Mouse (Mus musculus): ENCODE results near the gene Dnah17. TPM values are rescaled to one million over a fixed set of nuclear protein-coding genes. Genes with fewer than 3 reads are reported as not detected.

The Dnah17 gene
- total and polyA plus RNA-seq, 3 experiments = 0.08 to 0.26 (median 0.11) TPM

DNA sequence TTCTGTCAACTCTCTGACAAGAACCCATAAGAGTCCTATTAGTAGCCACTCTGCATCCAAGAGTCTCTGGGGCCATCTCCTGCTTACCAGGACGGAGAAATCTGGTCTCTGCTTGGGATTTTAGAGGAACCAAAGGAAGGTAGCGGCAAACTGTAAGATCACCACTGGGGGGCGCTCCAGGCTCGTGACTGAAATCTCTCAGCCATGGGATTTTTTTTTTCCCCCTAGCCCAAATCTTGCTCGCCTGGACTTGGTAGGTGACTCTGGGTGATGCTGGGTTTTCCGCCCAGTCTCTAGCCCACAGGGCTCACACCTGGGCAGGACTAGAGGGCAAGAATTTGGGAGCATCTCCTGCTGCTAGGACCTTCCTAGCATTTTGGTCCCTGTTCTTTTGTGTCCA, 46.6 kb downstream of the Dnah17 start:
- intact Hi-C loops (cut with DNase I) = loop anchor here (1.0 to 5.0 kb wide), 3 partner anchors 136 to 295 kb away; no protein-coding TSS in a partner anchor
- Histone ChIP-seq H3K4me3 (no peak overlapping the region), H3K27me3 (ENCODE audit: control insufficient read depth, insufficient read depth, low read length) (no peaks in the 10 kb centered on the region), H3K4me1 (ENCODE audit: control insufficient read depth, insufficient read depth, low read length) (no peaks in the 10 kb centered on the region; the same call in 1 of the 2 replicates), H3K27ac (no peak overlapping the region), H3K79me2 (replicated peaks; ENCODE audit: control insufficient read depth, insufficient read depth, low read length) (no peaks in the 10 kb centered on the region), H3K36me3 (ENCODE audit: control insufficient read depth, insufficient read depth, low read length) (no peaks in the 10 kb centered on the region), H3K9ac (ENCODE audit: low read depth, low read length) (no peak overlapping the region)
- DNase-seq = peak; percentile 47 to 77
- WGBS = 8% methylated on average over 6 of the region's 6 CpGs
- TF ChIP-seq CTCF (IDR thresholded peaks at IDR 0.05) (peak; percentile 82), EP300 (IDR thresholded peaks at IDR 0.05; ENCODE audit: insufficient read depth, low read depth, low read length) (0 out of 2 replicates have a peak, but pooled peaks have one; percentile 28), POLR2A (IDR thresholded peaks at IDR 0.05; ENCODE audit: insufficient read depth, low read depth, low read length) (no peak)

DNA sequence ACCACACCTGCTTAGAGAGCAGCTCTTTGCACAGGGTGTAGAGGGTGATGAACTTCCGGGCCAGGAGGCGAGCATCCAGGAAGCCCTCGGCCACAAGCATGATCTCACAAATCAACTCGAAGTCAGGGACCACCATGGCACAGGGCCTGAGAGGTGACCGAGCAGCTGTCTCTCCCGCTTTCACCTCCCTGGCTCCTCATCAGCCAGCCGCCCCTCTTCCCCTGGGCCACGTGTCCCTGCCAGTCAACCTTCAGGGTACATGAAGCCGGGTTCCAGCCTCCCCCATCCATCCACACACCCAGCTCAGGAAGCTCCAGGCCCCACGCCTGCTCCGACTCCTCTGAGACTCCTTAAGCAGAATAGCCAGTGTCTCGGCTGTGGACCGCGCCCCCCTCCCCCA, 48.1 kb downstream of the Dnah17 start:
- WGBS = 78% methylated on average over 14 of the region's 14 CpGs
- Histone ChIP-seq H3K4me3 (no peak overlapping the region), H3K4me1 (ENCODE audit: control insufficient read depth, insufficient read depth, low read length) (no peaks in the 10 kb centered on the region; the same call in 1 of the 2 replicates), H3K79me2 (replicated peaks; ENCODE audit: control insufficient read depth, insufficient read depth, low read length) (no peaks in the 10 kb centered on the region), H3K9ac (ENCODE audit: low read depth, low read length) (no peak overlapping the region), H3K27ac (no peak overlapping the region), H3K27me3 (ENCODE audit: control insufficient read depth, insufficient read depth, low read length) (no peaks in the 10 kb centered on the region), H3K36me3 (ENCODE audit: control insufficient read depth, insufficient read depth, low read length) (no peaks in the 10 kb centered on the region)
- TF ChIP-seq CTCF (IDR thresholded peaks at IDR 0.05) (no peak), POLR2A (IDR thresholded peaks at IDR 0.05; ENCODE audit: insufficient read depth, low read depth, low read length) (no peak), EP300 (IDR thresholded peaks at IDR 0.05; ENCODE audit: insufficient read depth, low read depth, low read length) (no peak)
- DNase-seq = no peak
- intact Hi-C loops (cut with DNase I) = loop anchor here (2.0 to 5.0 kb wide), 2 partner anchors 185 to 297 kb away; no protein-coding TSS in a partner anchor

DNA sequence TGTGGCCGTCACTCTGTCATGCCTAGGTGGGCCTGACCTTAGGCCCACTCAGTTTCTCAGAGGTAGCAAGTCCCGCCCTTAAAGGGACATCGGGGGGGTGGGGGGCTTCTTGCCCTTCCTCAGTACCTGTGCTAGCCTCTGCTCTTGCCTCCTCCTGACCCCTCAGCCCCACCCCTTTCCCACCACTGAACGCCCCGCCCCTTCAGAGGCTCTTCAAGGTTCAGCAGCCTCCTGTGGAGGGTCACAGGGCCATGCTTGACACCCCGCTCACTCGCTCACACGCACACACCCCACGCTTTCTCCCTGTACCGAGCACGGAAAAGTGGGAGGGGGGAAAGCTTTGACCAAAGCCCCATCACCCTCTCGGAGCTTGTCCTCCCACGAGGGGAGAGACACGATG, 50.7 kb downstream of the Dnah17 start:
- H3K27ac ChIP-seq = no peak overlapping the region
- peaks cover 1% of the 10 kb centered on the region; the same call in 1 of the 2 replicates for H3K4me1 ChIP-seq (ENCODE audit: control insufficient read depth, insufficient read depth, low read length)
- DNase-seq = no peak
- TF ChIP-seq CTCF (IDR thresholded peaks at IDR 0.05) = no peak
- TF ChIP-seq EP300 (IDR thresholded peaks at IDR 0.05; ENCODE audit: insufficient read depth, low read depth, low read length) = no peak
- no peak for TF ChIP-seq POLR2A (IDR thresholded peaks at IDR 0.05; ENCODE audit: insufficient read depth, low read depth, low read length)
- H3K4me3 ChIP-seq = no peak overlapping the region
- intact Hi-C loops (cut with DNase I) = loop anchor here (5.0 kb wide), 1 partner anchor 188 kb away; no protein-coding TSS in a partner anchor
- WGBS = 83% methylated on average over 14 of the region's 14 CpGs
- no peaks in the 10 kb centered on the region for H3K36me3 ChIP-seq (ENCODE audit: control insufficient read depth, insufficient read depth, low read length)
- no peaks in the 10 kb centered on the region for H3K27me3 ChIP-seq (ENCODE audit: control insufficient read depth, insufficient read depth, low read length)
- no peaks in the 10 kb centered on the region for H3K79me2 ChIP-seq (replicated peaks; ENCODE audit: control insufficient read depth, insufficient read depth, low read length)
- H3K9ac ChIP-seq (ENCODE audit: low read depth, low read length) = no peak overlapping the region

DNA sequence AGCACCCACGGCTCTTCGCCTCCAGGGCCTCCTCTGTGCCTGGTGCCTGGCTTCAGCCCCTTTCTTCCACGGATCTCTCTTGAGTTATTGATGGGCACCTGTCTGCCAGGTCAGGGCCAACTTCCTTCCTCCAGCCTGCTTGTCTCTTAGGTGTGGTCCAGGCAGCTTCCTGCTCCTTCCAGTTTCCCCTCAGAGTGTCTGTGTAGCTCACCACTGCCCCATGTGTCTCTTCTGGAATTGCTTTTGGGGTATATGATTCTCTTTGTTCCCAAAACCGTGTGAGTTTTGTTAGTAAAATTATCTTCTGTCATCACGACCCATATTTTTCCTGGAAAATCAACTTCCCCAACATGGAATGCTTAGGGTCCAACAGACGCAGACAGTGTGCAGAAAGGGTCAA, 53.5 kb downstream of the Dnah17 start:
- Histone ChIP-seq H3K27ac (no peak overlapping the region), H3K4me3 (no peak overlapping the region), H3K9ac (ENCODE audit: low read depth, low read length) (no peak overlapping the region), H3K4me1 (ENCODE audit: control insufficient read depth, insufficient read depth, low read length) (0 out of 2 replicates have a peak, but pooled peaks cover 1% of the 10 kb centered on the region), H3K36me3 (ENCODE audit: control insufficient read depth, insufficient read depth, low read length) (no peaks in the 10 kb centered on the region), H3K79me2 (replicated peaks; ENCODE audit: control insufficient read depth, insufficient read depth, low read length) (no peaks in the 10 kb centered on the region), H3K27me3 (ENCODE audit: control insufficient read depth, insufficient read depth, low read length) (no peaks in the 10 kb centered on the region)
- DNase-seq = no peak
- 72% methylated on average over 6 of the region's 6 CpGs for WGBS
- TF ChIP-seq EP300 (IDR thresholded peaks at IDR 0.05; ENCODE audit: insufficient read depth, low read depth, low read length) (no peak), POLR2A (IDR thresholded peaks at IDR 0.05; ENCODE audit: insufficient read depth, low read depth, low read length) (no peak), CTCF (IDR thresholded peaks at IDR 0.05) (no peak)
- intact Hi-C loops (cut with DNase I) = no loop called here

DNA sequence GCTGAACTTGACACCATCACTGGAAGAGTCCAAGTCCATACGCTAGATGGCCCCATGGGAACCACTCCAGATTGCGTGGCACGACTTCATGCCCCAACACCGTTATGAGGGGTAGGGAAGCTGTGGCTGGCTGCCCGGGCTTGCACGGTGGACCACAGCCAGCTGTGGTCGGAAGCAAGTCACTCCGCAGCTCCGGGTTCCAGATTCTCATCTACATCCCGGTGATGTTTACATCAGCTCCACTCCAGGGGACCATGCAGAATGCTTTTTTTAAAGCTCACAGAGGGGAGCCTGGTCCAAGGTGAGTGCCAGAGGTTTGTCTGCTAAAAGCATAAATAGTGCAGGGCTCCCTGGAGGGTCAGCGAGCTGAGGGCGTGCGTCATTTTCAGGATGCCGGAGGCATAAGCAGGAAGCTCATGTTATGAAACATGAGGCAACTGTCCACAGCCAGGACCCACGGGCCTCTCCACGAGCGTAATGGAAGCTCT, 55.4 kb downstream of the Dnah17 start:
- Histone ChIP-seq H3K79me2 (replicated peaks; ENCODE audit: control insufficient read depth, insufficient read depth, low read length) (no peaks in the 10 kb centered on the region), H3K27ac (peak overlapping the region; percentile 38), H3K4me3 (peak overlapping the region; percentile 8; the same call in 1 of the 2 replicates), H3K27me3 (ENCODE audit: control insufficient read depth, insufficient read depth, low read length) (no peaks in the 10 kb centered on the region), H3K4me1 (ENCODE audit: control insufficient read depth, insufficient read depth, low read length) (0 out of 2 replicates have a peak, but pooled peaks cover 1% of the 10 kb centered on the region), H3K9ac (ENCODE audit: low read depth, low read length) (no peak overlapping the region), H3K36me3 (ENCODE audit: control insufficient read depth, insufficient read depth, low read length) (no peaks in the 10 kb centered on the region)
- intact Hi-C loops (cut with DNase I) = no loop called here
- TF ChIP-seq CTCF (IDR thresholded peaks at IDR 0.05) (no peak), POLR2A (IDR thresholded peaks at IDR 0.05; ENCODE audit: insufficient read depth, low read depth, low read length) (no peak), EP300 (IDR thresholded peaks at IDR 0.05; ENCODE audit: insufficient read depth, low read depth, low read length) (no peak)
- DNase-seq = peak in 1 of 2 experiments; percentile 19
- 38% methylated on average over 17 of the region's 17 CpGs for WGBS

DNA sequence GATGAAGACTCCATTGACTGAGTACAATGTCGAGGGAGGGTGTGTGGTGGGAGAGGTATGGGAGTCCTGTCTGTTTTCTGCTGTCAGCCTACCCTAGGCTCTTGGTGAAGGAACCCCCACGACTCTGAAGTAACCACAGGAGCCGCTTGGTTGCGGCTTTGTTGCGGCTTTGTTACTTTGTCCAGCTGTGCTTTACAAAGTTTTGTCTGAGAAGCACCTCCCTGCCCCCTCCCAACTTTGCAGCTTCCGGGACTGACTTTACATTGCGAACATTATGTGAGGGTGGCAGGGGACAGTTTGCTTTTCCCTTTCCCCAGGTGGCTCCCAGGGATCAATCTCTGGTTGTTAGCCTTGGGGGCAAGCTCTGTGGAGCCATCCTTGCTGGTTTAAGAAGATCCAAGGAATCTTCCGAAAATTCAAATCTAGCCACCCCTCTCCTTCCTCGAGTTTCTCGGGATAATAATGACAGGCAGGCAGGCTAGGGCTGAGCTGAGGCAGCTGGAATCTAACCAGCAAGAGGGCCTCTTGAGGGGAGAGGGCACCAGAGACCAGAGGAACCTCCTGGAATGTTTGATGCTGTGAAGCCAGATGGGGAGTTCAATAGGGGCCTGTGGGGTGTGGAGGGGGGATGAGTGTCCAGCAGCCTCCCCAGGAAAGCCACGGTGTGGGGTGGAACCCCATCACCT, 59.1 kb downstream of the Dnah17 start:
- Histone ChIP-seq H3K4me1 (ENCODE audit: control insufficient read depth, insufficient read depth, low read length) (0 out of 2 replicates have a peak, but pooled peaks cover 1% of the 10 kb centered on the region), H3K27ac (no peak overlapping the region), H3K9ac (ENCODE audit: low read depth, low read length) (no peak overlapping the region), H3K36me3 (ENCODE audit: control insufficient read depth, insufficient read depth, low read length) (no peaks in the 10 kb centered on the region), H3K27me3 (ENCODE audit: control insufficient read depth, insufficient read depth, low read length) (no peaks in the 10 kb centered on the region), H3K4me3 (no peak overlapping the region), H3K79me2 (replicated peaks; ENCODE audit: control insufficient read depth, insufficient read depth, low read length) (no peaks in the 10 kb centered on the region)
- 55% methylated on average over 11 of the region's 11 CpGs for WGBS
- TF ChIP-seq POLR2A (IDR thresholded peaks at IDR 0.05; ENCODE audit: insufficient read depth, low read depth, low read length) = no peak
- no peak for TF ChIP-seq CTCF (IDR thresholded peaks at IDR 0.05)
- no peak for TF ChIP-seq EP300 (IDR thresholded peaks at IDR 0.05; ENCODE audit: insufficient read depth, low read depth, low read length)
- no peak for DNase-seq
- intact Hi-C loops (cut with DNase I) = no loop called here

Measured in heart, adult 2 months (tissue).